ENCODE assay signal across 15 mouse cellular contexts in genomic region chr9:29673911-29674310, GRCm38 (mm10).
A peak's percentile ranks its signal among the peaks of the same experiment; 100 is the strongest.
DNase-seq lines count a peak whose midpoint lies in the region; ATAC-seq and TF ChIP-seq lines count a peak whose summit lies in the region.
"Had no signal": no experiment of that assay in that cellular context is flagged by ENCODE, and none has a peak within 500 bp of the region (broad histone marks: within the 10 kb centered on the region; RNA-seq: fewer than 3 reads in every experiment).

No protein-coding gene starts in this region.

- no peak overlapping the region for H3K27ac ChIP-seq in embryonic facial prominence, embryonic 14.5 days (replicated peaks; ENCODE audit: low read depth, low read length)
- H3K27ac ChIP-seq in embryonic facial prominence, embryonic 10.5 days (replicated peaks), result no peak overlapping the region
- no peak overlapping the region for H3K27ac ChIP-seq in kidney, embryonic 15.5 days
- H3K27ac ChIP-seq in lung, postnatal 0 days (ENCODE audit: low read length), result no peak overlapping the region
- H3K27ac ChIP-seq: forebrain, embryonic 12.5 days; intestine, embryonic 15.5 days; left cerebral cortex, adult 2 months had no signal

- WGBS in embryonic facial prominence, embryonic 14.5 days, result 50% methylated on average over 8 of the region's 8 CpGs
- WGBS in embryonic facial prominence, embryonic 10.5 days, result 65% methylated on average over 8 of the region's 8 CpGs
- 52% methylated on average over 8 of the region's 8 CpGs for WGBS in kidney, embryonic 15.5 days
- WGBS in lung, postnatal 0 days, result 36% methylated on average over 8 of the region's 8 CpGs

- no peak overlapping the region for H3K4me3 ChIP-seq in embryonic facial prominence, embryonic 14.5 days (ENCODE audit: low read depth, low read length)
- H3K4me3 ChIP-seq in embryonic facial prominence, embryonic 10.5 days, result no peak overlapping the region
- no peak overlapping the region for H3K4me3 ChIP-seq in kidney, embryonic 15.5 days (replicated peaks)
- H3K4me3 ChIP-seq in lung, postnatal 0 days (ENCODE audit: low read depth, low read length), result no peak overlapping the region
- H3K4me3 ChIP-seq: forebrain, embryonic 12.5 days; intestine, embryonic 15.5 days; left cerebral cortex, adult 2 months had no signal

- TF ChIP-seq CTCF in lung, postnatal 0 days (IDR thresholded peaks at IDR 0.05), result peak; percentile 58

- no peaks in the 10 kb centered on the region for H3K9me3 ChIP-seq in embryonic facial prominence, embryonic 14.5 days (ENCODE audit: control insufficient read depth, low read length)
- no peaks in the 10 kb centered on the region for H3K9me3 ChIP-seq in embryonic facial prominence, embryonic 10.5 days
- H3K9me3 ChIP-seq in kidney, embryonic 15.5 days (replicated peaks), result no peaks in the 10 kb centered on the region
- no peaks in the 10 kb centered on the region for H3K9me3 ChIP-seq in lung, postnatal 0 days (ENCODE audit: low read length)
- H3K9me3 ChIP-seq: forebrain, embryonic 12.5 days; intestine, embryonic 15.5 days had no signal

- no peak overlapping the region for H3K9ac ChIP-seq in embryonic facial prominence, embryonic 14.5 days (ENCODE audit: low read depth, low read length)
- H3K9ac ChIP-seq in kidney, embryonic 15.5 days, result no peak overlapping the region
- H3K9ac ChIP-seq in lung, postnatal 0 days (replicated peaks; ENCODE audit: low read depth), result no peak overlapping the region
- H3K9ac ChIP-seq: forebrain, embryonic 12.5 days; intestine, embryonic 15.5 days had no signal

- DNase-seq in embryonic facial prominence, embryonic 14.5 days (ENCODE audit: low spot score), result peak; percentile 35
- no peak for DNase-seq in embryonic facial prominence, embryonic 10.5 days (ENCODE audit: low spot score)
- peak; percentile 13 for DNase-seq in kidney, adult 9 months
- DNase-seq in adrenal gland, adult 8-10 months, result peak; percentile 65
- peak; percentile 19 for DNase-seq in lung, postnatal 0 days (ENCODE audit: low spot score)
- no peak for DNase-seq in thymus, postnatal 14 days
- no peak for DNase-seq in gastrocnemius, postnatal 4 days (ENCODE audit: low spot score in 2 of 2)
- DNase-seq: cerebellum, adult 11-12 months; gastrocnemius, postnatal 10 days; retina, postnatal 1 day; thymus, postnatal 25 days had no signal

- TF ChIP-seq EP300 in lung, postnatal 0 days (IDR thresholded peaks at IDR 0.05), result no peak

- H3K4me2 ChIP-seq in embryonic facial prominence, embryonic 14.5 days (ENCODE audit: low read depth, low read length), result no peak overlapping the region
- no peak overlapping the region for H3K4me2 ChIP-seq in kidney, embryonic 15.5 days
- no peak overlapping the region for H3K4me2 ChIP-seq in lung, postnatal 0 days (replicated peaks; ENCODE audit: low read depth, low read length)
- H3K4me2 ChIP-seq: forebrain, embryonic 12.5 days; intestine, embryonic 15.5 days had no signal

- H3K36me3 ChIP-seq in embryonic facial prominence, embryonic 14.5 days (ENCODE audit: control insufficient read depth, insufficient read depth, low read length), result no peaks in the 10 kb centered on the region
- no peaks in the 10 kb centered on the region for H3K36me3 ChIP-seq in embryonic facial prominence, embryonic 10.5 days (replicated peaks)
- no peaks in the 10 kb centered on the region for H3K36me3 ChIP-seq in kidney, embryonic 15.5 days
- H3K36me3 ChIP-seq in lung, postnatal 0 days (ENCODE audit: insufficient read depth, low read length), result no peaks in the 10 kb centered on the region
- H3K36me3 ChIP-seq: forebrain, embryonic 12.5 days; intestine, embryonic 15.5 days had no signal

- H3K4me1 ChIP-seq in embryonic facial prominence, embryonic 14.5 days (ENCODE audit: control insufficient read depth, insufficient read depth, low read length), result no peaks in the 10 kb centered on the region
- peaks cover 20% of the 10 kb centered on the region for H3K4me1 ChIP-seq in embryonic facial prominence, embryonic 10.5 days
- H3K4me1 ChIP-seq in kidney, embryonic 15.5 days, result no peaks in the 10 kb centered on the region
- no peaks in the 10 kb centered on the region for H3K4me1 ChIP-seq in lung, postnatal 0 days (ENCODE audit: insufficient read depth, low read depth, low read length)
- H3K4me1 ChIP-seq: intestine, embryonic 15.5 days had no signal

- H3K27me3 ChIP-seq in embryonic facial prominence, embryonic 14.5 days (replicated peaks; ENCODE audit: control insufficient read depth, insufficient read depth, low read length), result no peaks in the 10 kb centered on the region
- no peaks in the 10 kb centered on the region for H3K27me3 ChIP-seq in embryonic facial prominence, embryonic 10.5 days (replicated peaks; ENCODE audit: low read depth, poor library complexity, severe bottlenecking)
- no peaks in the 10 kb centered on the region for H3K27me3 ChIP-seq in kidney, embryonic 15.5 days
- no peaks in the 10 kb centered on the region for H3K27me3 ChIP-seq in lung, postnatal 0 days (replicated peaks; ENCODE audit: insufficient read depth, low read length)
- H3K27me3 ChIP-seq: forebrain, embryonic 12.5 days; intestine, embryonic 15.5 days had no signal

- ATAC-seq in embryonic facial prominence, embryonic 14.5 days (ENCODE audit: low read depth), result no peak
- no peak for ATAC-seq in kidney, embryonic 15.5 days (replicated peaks; ENCODE audit: low FRiP score)
- ATAC-seq in lung, postnatal 0 days, result no peak
- ATAC-seq: intestine, embryonic 15.5 days had no signal

Comparison
In these comparisons a context has a peak if more than half of its experiments do, and no peak if none do; other contexts are left out.
1. DNase-seq: peak in embryonic facial prominence, embryonic 14.5 days (single experiment), kidney, adult 9 months (single experiment), adrenal gland, adult 8-10 months (single experiment) and lung, postnatal 0 days (single experiment); none in embryonic facial prominence, embryonic 10.5 days (single experiment), thymus, postnatal 14 days (single experiment) and gastrocnemius, postnatal 4 days (0 of 2).